Mouse (Mus musculus): ENCODE results near the gene Bmp8a. TPM values are rescaled to one million over a fixed set of nuclear protein-coding genes. Genes with fewer than 3 reads are reported as not detected.
"Not testable (repeated sequence)": the region's sequence is repeated elsewhere in the genome, so short reads cannot be mapped to it uniquely, and the experiment has no call there.

Bmp8a gene
- total RNA-seq (2021), result under 1 TPM in 1 of 2 experiments, not detected in 1; 0.14 TPM

DNA sequence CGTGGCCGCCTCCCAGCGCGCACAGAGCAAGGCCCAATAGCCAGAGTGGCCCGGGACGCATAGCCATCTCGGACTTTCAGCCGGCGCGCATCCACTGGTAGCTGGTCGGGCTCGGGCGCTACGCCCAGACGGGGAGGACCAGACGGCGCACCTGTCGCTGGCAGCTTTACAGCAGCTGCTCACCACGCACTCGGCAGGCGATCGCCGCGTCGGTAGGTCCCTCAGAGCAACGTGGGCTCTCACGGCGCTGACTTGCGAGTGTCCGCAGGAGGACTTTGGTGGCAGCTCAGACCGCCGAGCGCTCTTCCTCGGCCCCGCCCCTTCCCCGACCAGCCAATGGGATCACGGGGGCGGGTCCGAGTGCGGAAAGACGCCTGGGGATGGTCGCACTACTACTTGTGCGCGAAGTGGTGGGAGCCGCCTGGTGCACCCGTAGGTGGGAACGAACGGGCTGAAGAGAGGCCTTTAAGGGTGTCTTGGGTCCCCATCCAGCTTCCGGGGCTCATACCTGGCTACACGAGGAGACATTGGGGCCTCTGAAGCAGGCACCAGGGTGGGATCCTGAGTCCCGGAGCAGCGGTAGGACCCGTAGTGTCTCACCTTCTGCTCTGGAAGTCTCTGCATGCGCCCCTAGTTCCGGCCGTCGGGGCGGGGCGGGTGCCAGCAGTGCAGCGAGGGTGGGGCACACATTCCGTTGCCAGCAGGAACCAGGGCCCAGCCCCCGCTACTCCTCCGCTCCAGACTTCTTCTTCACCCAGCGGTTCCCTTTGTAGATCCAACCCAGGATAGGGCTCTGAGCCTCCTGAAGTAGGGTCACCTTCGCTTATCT is at the start of gene Bmp8a:
Gene Bmp8a (minus strand): TSS at position 611 of the 829 bp plus-strand sequence.
- peak; percentile 64 to 70 for DNase-seq
- intact Hi-C loops (cut with DNase I), result loop anchor here (5.0 kb wide), 1 partner anchor 36 kb away; no protein-coding TSS in a partner anchor

DNA sequence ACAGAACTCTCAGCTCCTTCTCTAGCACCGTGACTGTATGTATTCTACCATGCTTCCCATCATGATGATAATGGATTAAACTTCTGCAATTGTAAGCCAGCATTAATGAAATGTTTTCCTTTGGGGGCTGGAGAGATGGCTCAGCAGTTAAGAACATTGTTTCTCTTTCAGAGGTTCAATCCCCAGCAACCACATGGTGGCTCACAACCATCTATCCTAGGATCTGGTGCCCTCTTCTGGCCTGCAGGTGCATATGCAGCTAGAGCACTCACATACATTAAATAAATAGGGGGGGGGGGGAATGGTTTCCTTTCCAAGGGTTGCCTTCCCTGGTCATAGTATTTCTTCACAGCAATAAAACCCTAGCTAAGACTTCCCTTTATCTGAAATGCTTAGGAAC is 49.1 kb upstream of the Bmp8a start:
- no peak for DNase-seq
- intact Hi-C loops (cut with DNase I), result loop anchor here (5.0 kb wide), 2 partner anchors 40 to 55 kb away; no protein-coding TSS in a partner anchor

- intact Hi-C loops (cut with DNase I), result no loop called here
- no peak for DNase-seq
These were observed 42.0 kb upstream of the Bmp8a start for GRCm38 (mm10) chr4:123385028-123385427.

GRCm38 (mm10) chr4:123383173-123383572 is 40.1 kb upstream of the Bmp8a start:
- intact Hi-C loops (cut with DNase I), result no loop called here
- no peak for DNase-seq

DNA sequence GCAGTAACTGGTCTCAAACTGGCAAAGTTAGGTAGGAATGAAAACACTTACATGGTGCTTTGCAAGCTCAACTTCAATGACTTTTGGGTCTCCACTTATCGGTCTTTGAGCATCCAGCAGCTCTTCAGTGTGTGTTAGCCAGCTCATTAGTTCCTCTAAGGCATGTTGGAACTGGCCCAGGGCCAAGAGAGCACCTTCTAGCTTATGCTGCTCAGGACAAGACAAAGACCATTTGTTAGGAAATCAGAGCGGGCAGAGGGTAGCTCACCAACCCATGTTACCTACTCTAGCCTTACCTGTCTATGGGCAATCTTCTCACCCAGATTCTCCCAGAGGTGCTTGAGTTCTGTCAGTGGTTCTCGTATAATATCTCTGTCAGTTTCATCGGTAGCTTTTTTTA is 39.0 kb upstream of the Bmp8a start:
- intact Hi-C loops (cut with DNase I), result no loop called here

DNA sequence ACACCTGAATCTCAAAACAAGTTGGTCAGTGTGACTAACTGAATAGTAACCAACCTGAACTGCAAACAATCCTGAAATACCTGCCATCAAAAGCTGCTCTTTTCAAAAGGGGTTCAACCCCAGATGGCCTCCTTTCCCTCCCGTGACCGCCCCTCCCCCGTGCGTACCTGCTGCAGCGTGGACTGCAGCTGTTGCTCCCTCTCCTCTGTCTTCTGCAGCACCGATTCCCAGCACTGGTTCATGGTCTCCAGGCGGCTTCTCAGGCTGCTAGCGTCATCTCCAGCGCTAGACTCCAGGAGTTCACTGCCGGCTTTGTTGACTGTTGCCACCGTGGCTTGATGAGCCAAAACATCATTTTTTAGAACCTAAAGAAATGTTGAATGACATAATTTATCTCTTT is 38.5 kb upstream of the Bmp8a start:
- DNase-seq, result no peak
- intact Hi-C loops (cut with DNase I), result loop anchor here (2.0 kb wide), 1 partner anchor 17 kb away; no protein-coding TSS in a partner anchor

More for the DNA sequence above, 39.0 kb upstream of the Bmp8a start:
- no peak for DNase-seq

GRCm38 (mm10) chr4:123376031-123376430 is 33.0 kb upstream of the Bmp8a start:
- intact Hi-C loops (cut with DNase I), result no loop called here
- DNase-seq, result no peak

DNA sequence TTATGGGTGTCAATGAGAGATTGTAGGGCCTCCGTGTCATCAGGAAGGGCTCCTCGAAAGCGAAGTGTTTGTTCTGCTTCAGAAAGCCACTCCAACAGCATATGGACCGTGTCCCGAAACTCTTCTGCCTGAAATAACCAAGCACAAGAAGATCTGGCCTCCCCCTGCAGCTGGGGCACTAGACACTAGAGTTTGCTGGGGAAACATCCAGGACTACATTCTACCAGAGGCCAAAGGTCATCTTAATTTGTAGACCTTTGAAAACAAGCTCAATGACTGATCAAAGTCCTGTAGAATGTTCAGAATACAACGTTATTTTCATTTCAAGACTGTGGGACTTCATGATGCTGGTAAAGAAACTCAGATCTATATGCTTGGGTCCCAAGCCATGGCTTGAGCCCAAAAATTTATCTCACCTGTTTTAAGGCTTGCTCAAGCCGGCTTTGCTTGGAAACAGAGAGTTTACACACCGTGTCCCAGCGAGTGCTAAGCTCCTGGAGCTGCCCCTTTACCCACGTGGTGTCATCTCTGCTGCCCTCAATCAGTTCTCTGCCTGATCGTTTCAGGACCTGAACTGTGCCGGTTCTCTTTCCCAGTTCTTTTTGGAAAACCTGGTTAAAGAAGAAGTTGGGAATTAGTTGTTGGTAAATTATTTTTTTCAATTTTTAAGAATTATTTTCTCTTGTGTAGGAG is 31.4 kb upstream of the Bmp8a start:
- DNase-seq, result no peak
- intact Hi-C loops (cut with DNase I), result no loop called here

GRCm38 (mm10) chr4:123363555-123363954 is 20.5 kb upstream of the Bmp8a start:
- DNase-seq, result no peak
- intact Hi-C loops (cut with DNase I), result no loop called here

GRCm38 (mm10) chr4:123360771-123361170 is 17.7 kb upstream of the Bmp8a start:
- no peak for DNase-seq
- intact Hi-C loops (cut with DNase I), result no loop called here

- DNase-seq, result no peak
- intact Hi-C loops (cut with DNase I), result no loop called here
These were observed 15.6 kb upstream of the Bmp8a start for GRCm38 (mm10) chr4:123358613-123359012.

GRCm38 (mm10) chr4:123355941-123356340 is 12.9 kb upstream of the Bmp8a start:
- intact Hi-C loops (cut with DNase I), result no loop called here
- no peak for DNase-seq

DNA sequence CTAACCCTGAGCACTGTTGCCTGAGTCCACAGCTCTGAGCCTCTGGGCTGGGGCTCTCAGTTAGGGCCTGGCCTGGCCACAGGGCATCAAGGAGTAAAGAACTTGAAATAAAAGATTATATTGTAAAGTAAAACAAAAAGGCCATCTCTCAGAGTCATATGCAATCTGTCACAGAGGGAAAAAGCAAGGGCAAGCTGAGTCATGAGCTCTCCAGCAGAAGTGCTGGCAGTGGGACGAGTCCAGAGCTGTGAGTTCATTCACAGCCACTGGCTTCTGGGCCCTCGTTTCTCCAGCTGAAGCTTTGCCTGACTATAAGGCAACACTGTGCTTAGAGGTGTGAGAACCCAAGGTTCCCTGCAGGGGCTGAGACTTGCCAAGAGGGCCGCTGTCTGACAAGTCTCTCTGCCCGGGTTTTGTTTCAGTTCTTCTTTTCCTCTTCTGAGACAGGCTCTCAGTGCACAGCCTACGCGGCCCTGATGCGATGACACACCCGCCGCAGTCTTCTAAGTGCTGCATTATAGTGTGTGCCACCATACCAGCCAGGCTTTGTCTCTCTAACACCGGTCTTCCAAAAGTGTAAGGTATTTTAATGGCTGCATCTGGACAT is 10.3 kb upstream of the Bmp8a start:
- no peak for DNase-seq
- intact Hi-C loops (cut with DNase I), result no loop called here

DNA sequence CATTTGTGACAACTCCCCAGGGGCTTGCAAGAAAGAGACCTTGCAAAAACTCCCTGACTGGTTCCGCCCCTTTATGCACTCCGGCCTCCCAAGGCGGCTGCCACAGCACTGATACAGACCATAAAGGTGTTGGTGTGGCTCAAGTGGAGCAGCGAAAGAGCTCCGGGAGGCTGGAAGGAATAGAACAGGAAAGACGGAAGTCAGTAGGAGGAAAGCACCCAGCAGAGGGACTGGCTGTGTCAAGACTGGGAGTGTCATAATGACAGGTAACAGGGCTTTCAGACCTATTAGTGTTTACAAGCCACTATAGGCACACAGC is 378 bp upstream of the Bmp8a start:
- intact Hi-C loops (cut with DNase I), result loop anchor here (5.0 kb wide), 1 partner anchor 36 kb away; no protein-coding TSS in a partner anchor
- DNase-seq, result no peak

- DNase-seq, result no peak
- intact Hi-C loops (cut with DNase I), result loop anchor here (5.0 kb wide), 1 partner anchor 35 kb away; no protein-coding TSS in a partner anchor
These were observed 886 bp downstream of the Bmp8a start for GRCm38 (mm10) chr4:123342091-123342641.

DNA sequence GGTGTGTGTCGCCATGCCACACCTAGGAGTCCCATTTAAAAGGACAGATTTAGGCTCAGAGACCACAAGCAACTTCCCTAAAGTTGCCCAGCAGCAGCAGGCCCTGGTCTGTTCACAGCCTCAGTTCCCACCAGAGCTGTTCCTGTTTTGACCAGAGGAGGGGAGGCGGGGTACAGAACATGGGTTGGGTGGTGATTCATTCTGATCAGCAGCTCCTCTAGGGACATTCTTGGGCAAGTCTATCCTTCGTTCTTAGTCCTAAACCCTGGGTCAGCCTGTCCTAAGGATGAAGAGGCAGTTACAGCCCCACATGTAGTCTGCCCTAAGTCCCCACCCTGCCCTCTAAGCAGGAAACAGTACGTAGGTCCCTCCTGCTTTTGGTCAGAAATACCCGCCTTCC is 2.8 kb downstream of the Bmp8a start:
- intact Hi-C loops (cut with DNase I), result loop anchor here (5.0 kb wide), 1 partner anchor 33 kb away; no protein-coding TSS in a partner anchor
- no peak for DNase-seq

DNA sequence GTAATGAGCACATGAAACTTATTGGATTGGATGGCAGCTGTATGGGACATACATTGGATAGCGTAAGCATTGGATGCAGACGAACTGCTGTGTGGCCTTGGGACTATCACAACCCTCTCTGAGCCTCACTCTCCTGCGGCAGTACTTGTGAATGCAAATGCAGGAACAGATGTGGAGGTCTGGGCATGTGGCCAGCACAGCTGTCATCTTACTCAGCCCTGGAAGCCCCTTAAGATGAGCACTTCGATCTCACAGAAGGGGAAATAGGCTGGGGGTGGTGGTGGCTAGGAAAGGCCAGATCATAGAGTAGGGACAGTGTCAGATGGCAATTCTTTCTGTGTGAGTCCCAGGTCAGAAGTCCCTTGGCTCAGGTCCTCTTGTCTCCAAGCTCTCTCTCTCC is 5.4 kb downstream of the Bmp8a start:
- intact Hi-C loops (cut with DNase I), result no loop called here
- no peak for DNase-seq

DNA sequence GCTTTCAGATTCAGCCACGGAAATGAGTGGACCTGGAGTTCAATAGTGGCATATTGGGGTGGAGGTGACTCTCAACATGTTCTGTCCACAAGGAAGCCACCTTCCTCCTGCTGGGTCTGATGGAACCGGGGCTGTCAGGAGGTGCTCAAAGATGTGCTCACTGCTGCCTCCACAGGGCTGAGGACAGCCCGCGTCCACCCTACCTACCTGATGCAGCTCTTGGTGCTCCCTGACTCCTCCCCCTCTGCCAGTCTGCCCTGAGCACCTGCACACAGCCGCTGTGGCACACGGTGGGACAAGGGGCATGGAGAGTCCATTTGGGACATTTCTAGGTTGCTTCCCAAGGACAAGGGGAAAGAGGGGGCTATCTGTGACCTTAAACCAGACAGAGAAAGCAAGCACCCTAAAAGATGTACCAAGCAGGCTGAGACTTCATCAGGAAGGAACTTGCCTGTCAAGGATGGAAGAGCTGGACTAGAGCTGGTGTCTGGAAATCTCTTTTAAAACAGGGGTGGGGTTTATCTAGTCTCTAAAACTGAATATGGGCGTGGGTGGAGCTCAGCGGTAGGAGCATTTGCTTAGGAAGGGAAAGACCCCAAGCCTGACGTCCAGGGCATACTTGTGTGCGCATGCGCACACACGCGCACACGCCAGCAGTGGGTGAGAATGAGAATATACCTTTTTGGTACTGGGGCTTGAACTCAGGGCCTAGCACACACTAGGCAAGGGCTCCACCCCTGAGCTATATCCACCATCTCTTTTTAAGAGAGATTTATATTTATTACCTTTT is 7.1 kb downstream of the Bmp8a start:
- intact Hi-C loops (cut with DNase I), result no loop called here
- DNase-seq, result no peak

DNA sequence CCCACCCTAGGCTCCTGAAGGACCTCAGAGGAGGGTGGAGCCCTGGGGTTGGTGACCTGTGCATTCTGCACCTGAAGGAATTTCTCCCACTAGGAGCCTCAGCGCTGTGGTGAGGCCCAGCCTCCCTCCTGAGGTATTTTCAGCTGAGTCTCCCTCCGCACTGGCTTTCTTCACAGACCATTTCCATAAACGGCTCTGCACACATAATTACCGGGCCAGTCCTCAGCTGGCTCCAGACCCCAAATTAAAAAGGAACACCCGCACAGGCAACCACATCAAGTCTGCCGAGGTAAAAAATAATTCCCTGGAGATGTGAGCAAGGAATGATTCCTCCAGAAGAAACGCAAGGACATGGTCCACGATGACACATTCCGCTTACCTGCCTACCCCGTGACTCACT is 7.8 kb downstream of the Bmp8a start:
- DNase-seq; intact Hi-C loops (cut with DNase I): not testable (repeated sequence)

DNA sequence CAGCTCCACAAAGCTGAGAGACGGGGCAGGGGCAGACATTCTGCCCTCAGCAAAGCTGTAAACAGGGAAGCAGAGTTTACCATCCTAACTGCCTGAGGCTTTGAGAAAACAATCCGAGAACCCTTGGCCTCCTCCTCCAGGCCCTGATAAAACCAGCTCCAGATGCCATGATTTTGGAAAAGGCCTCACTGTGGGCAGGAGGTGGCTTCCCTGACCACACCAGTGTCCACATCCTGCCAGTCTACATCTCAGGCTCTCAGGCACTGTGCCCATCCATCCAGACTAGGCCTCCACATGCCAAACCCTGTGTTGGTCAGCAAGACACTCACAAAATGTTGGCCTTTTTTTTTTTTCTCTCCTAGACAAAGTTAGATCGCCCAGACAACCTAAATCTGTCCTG is 8.9 kb downstream of the Bmp8a start:
- intact Hi-C loops (cut with DNase I), result no loop called here
- DNase-seq, result no peak
